Mouse (Mus musculus) CH12.LX (cell line): ENCODE measurements around the gene Krtap15.

Experiments
- CTCF ChIP-seq, 2 experiments: IDR thresholded peaks in 1 of 2; conservative IDR thresholded peaks in 1 of 2; 2 replicates each; pipeline ENCODE4 v1.5.1; 2011 to 2012; ENCODE audit warnings: low read depth in 2 of 2, low read length in 2 of 2, improper control_type of control experiment in 1 of 2, inconsistent platforms in 1 of 2, mild to moderate bottlenecking in 1 of 2, moderate library complexity in 1 of 2
- E2F4 ChIP-seq: IDR thresholded peaks from 2 replicates; pipeline ENCODE4 v1.6.1; 2011; ENCODE audit warnings: low read depth, low read length, improper control_type of control experiment; ENCODE audit not compliant: insufficient replicate concordance
- ELF1 ChIP-seq: IDR thresholded peaks from 2 replicates; pipeline ENCODE4 v1.6.1; 2014; ENCODE audit warnings: low read depth, mild to moderate bottlenecking, inconsistent platforms, low read length, improper control_type of control experiment
- EP300 ChIP-seq: IDR thresholded peaks from 2 replicates; pipeline ENCODE4 v1.6.1; 2011; ENCODE audit warnings: low read length, improper control_type of control experiment
- ETS1 ChIP-seq: conservative IDR thresholded peaks from 2 replicates; pipeline ENCODE4 v1.6.1; 2012; ENCODE audit warnings: low read depth, mild to moderate bottlenecking, inconsistent platforms, low read length, improper control_type of control experiment, moderate library complexity
- GABPA ChIP-seq: IDR thresholded peaks from 2 replicates; pipeline ENCODE4 v1.6.1; 2012; ENCODE audit warnings: low read depth, low read length, improper control_type of control experiment, inconsistent platforms; ENCODE audit not compliant: insufficient replicate concordance
- HCFC1 ChIP-seq: IDR thresholded peaks from 2 replicates; pipeline ENCODE4 v1.6.1; 2012; ENCODE audit warnings: low read depth, mild to moderate bottlenecking, inconsistent platforms, low read length, improper control_type of control experiment
- JUN ChIP-seq: IDR thresholded peaks from 2 replicates; pipeline ENCODE4 v1.6.1; 2011; ENCODE audit warnings: low read depth, mild to moderate bottlenecking, low read length, improper control_type of control experiment, moderate library complexity; ENCODE audit not compliant: insufficient read depth
- MAFK ChIP-seq: IDR thresholded peaks from 2 replicates; pipeline ENCODE4 v1.6.1; 2011; ENCODE audit warnings: low read length, improper control_type of control experiment; ENCODE audit not compliant: insufficient replicate concordance
- POLR2A ChIP-seq: IDR thresholded peaks from 2 replicates; pipeline ENCODE4 v1.6.1; 2011; ENCODE audit warnings: low read depth, mild to moderate bottlenecking, improper control_type of control experiment, low read length
- RCOR1 ChIP-seq: conservative IDR thresholded peaks from 2 replicates; pipeline ENCODE4 v1.6.1; 2012; ENCODE audit warnings: low read depth, mild to moderate bottlenecking, inconsistent platforms, low read length, improper control_type of control experiment
- USF2 ChIP-seq: conservative IDR thresholded peaks from 2 replicates; pipeline ENCODE4 v1.6.1; 2011; ENCODE audit warnings: low read depth, low read length, improper control_type of control experiment
- ZC3H11A ChIP-seq: IDR thresholded peaks from 2 replicates; pipeline ENCODE4 v1.6.1; 2012; ENCODE audit warnings: low read depth, mild to moderate bottlenecking, inconsistent platforms, low read length, improper control_type of control experiment
- ZMIZ1 ChIP-seq: IDR thresholded peaks from 2 replicates; pipeline ENCODE4 v1.6.1; 2012; ENCODE audit warnings: low read depth, mild to moderate bottlenecking, inconsistent platforms, low read length, improper control_type of control experiment

GRCm38 (mm10) chr16:88826095-88826652, 6.2 kb downstream of the Krtap15 start, which contains the start of gene Krtap14:
- TF ChIP-seq ZC3H11A (no peak), USF2 (no peak), CTCF (conservative IDR thresholded peaks at IDR 0.05 in 1 of 2, IDR thresholded peaks at IDR 0.05 in 1 of 2; ENCODE audit: low read depth in 2 of 2, low read length in 2 of 2) (no peak), MAFK (no peak), E2F4 (no peak), GABPA (no peak), HCFC1 (no peak), POLR2A (no peak), ETS1 (no peak), EP300 (no peak), JUN (no peak), ZMIZ1 (no peak), RCOR1 (no peak), ELF1 (no peak)
